Mouse (Mus musculus): ENCODE measurements around the gene Lactbl1.

The Lactbl1 gene

DNA sequence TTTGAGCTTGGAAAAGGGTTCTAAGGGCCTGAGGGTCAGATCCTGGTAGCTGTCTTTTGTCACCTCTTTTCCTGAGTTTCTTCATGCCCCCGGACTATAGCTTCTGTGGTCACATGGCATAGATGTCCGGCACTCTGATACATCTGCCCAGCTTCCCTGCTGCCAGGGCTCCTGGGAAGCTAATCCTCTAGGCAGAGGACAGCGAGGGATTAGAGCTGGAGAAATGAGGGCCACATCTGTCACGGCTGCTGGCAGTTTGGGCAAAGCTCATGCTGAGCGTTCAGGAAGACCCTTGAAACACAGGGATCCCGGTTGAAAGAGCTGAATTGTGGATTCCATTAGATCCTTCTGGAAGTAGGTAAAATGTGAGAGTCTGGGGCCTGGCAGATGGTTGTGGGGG, at the start of gene Lactbl1:
Lactbl1 (plus strand) TSS at position 234 of the 400 bp plus-strand sequence.
- no peak for DNase-seq

DNA sequence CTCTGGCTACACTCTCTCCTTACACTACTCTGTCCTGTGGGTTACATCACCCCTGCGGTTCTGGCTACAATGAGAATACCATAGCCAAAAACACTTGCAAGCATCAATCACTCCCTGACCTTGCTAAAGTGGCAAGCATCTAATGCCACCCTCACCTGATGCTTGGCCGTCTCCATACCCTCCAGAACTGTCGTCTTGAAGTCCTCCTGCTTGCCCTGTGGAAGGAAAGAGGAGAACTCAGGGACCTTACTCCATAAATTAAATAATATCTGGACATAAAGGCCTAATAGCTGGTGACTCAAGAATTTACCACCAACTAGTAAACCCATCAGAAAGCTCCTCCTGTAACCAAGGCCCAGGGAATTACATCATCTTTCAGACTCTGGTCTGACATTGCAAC, 40.5 kb upstream of the Lactbl1 start:
- DNase-seq, result no peak

DNA sequence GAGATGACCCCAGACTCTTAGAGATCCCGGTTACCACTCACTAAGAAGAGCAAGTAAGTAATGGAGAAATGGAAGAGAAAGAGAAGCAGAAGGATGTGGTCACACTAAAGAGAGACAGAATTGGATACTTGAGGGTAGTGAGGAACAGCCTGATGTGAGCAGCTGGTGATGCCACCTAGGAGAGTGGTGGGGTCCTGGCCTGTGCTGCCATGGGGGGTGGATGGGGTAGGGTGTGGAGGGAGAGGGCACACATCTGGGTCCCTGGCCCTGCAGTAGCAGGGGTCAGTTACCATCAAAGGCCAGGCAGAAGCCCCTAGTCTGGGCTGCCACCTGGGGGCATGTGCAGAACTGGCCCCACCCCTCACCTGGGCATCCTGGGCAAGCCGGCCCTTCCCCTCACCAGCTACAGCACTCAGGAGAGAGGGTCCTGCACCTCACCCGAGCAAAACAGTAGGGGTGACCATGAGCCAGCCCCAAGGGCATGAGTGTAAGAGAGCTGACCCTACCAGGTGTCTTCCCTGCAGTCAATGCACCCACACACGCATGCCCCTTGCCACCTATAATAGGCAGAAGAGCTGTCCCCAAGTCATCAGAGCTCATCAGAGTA, 35.1 kb upstream of the Lactbl1 start:
- DNase-seq, result no peak

DNA sequence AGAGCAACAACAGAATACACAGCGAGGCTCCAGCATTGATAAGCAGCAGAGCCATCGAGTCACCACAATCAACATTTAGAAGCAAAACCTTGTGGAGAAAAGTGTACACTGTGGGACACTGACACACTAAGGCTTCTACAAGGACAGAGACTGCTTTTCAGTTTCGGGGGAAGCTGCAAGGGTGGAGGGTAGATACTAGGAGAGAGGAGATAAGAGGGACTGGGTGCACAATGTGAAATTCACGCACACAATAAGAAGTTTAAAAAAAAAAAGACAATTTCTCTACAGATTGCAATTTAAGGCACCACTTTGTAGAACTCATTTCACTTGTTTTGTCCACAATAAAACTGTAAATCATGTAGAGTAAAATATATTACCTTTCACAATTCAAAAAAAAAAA, 34.4 kb upstream of the Lactbl1 start:
- no peak for DNase-seq

DNA sequence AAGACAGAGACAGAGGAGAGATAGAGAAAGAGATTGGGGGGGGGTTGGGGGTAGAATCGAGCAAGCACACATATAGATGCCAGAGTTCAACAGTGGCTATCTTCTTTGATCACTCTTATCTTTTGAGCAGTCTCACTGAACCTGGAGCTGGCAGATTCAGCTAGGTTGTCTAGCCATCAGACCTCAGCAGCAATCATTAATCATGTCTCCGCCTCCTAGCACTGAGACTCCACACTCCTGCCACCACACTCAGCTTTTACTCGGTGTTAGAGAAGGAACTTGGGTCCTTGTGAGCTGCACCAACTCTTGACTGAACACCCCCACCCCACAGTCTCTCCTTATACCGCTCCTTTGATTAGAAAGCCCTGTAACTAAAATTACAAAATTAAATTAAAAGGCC, 30.3 kb upstream of the Lactbl1 start:
- no peak for DNase-seq

DNA sequence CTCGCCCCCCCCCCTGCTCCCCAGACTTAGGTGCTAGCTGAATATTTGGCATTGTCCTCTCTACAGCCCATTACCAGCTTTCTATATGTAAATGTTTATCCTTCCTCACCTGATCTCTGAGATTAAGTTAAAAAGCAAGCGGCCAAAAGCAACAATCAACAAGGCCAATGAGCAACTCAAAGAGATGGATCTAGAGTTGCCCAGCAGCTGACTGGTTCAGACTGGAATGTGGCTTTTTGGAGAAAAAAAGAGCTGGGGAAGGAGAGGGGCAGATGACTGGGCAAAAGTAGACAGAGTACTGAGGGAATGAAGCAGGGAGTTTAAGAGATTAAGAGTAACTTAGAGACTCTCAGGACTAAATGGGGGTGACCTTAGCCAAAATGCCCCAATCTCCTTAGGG, 28.4 kb upstream of the Lactbl1 start:
- DNase-seq, result no peak

DNA sequence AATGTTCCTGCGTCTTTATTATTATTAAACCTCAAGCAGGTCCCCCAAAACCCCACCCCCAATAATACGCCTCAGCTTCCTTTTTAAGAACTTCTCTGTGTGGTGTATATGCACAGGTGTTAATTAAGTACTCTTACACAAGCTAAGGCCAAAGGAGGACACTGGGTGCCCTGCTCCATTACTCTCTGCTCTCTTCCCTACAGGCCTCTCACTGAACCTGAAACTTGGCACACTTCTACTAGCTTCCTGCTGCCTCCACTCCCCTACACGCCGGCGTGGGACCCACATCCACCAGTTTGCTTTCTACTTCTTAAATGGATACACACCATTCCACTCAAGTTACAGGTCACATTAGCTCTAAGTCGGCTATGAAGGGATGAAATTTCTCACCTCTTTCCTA, 27.2 kb upstream of the Lactbl1 start:
- peak; percentile 29 for DNase-seq

DNA sequence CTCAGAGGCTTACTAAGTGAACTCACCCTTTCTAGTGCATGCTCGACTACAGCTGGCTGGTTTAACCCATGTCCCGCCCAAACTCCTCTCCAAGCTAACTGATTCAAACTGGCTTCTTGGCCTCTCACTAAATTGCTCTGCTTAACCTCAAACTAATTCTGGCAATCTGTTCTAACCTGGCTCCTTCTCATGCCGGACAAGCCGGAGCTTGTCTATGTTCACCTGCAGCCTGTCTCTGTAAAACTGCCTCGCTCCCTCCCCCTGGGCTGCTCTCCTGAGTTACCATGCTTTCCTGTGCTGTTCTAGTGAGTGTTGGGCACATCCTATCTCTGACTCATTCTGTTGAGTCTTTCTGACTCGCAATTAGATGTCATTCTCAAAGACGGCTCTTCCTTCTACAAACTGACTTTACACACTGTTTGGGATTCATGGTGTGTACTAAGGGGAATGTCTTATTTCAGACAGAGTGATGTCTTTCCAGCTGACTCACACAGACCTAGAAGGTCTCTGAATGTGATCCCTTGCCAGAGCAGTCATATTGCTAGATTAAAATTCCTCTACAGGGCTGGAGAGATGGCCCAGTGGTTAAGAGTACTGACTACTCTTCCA, 24.0 kb upstream of the Lactbl1 start:
- DNase-seq, result no peak

DNA sequence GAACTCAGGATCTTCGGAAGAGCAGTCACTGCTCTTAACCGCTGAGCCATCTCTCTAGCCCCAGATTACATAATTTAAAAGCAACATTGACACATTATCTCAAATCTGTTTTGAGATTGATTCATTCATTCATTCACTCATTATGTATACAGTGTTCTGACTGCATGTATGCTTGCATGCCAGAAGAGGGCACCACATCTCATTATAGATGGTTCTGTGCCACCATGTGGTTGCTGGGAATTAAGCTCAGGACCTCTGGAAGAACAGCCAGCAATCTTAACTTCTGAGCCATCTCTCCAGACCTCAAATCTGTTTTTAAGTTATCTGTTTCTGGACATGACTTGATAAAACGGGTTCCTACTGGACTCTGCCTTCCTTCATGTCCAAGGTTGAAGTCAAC, 22.6 kb upstream of the Lactbl1 start:
- no peak for DNase-seq

DNA sequence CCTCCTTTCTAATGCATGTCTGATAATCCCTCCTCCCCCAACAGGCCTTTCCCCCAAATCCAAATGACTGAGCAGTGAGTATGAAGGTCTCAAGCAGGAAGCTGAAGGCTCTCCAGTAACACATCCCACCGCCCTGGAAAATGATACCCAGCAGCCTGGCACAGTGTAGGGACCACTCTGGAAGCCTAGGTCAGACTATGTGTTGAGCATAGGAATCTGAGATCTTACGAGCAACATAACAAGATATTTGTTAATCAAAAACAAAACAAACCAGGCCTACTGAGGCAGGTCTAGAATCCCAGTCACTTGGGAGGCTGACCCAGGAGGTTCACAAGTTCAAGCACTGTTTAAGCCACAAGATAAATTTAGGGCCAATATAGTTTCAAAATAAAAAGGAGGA, 21.9 kb upstream of the Lactbl1 start:
- DNase-seq, result no peak

DNA sequence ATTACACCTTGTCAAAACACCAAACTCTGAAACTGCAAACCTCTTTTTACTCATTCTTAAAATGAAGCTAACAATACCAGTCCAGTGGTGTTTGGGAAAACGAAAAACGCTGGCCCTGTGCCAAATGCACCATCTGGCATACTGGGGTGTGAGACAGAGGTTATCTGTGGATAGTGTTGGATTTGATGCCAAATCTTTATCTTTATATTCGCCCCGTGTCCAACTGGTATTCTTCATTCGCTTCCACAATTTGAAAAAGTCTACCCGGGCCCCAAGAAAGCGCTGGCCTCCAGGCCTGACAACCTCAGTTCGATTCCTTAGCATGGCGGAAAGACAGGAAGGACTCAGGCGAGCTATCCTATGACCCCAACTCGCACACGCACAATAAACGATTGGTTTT, 20.9 kb upstream of the Lactbl1 start:
- peak; percentile 66 for DNase-seq

DNA sequence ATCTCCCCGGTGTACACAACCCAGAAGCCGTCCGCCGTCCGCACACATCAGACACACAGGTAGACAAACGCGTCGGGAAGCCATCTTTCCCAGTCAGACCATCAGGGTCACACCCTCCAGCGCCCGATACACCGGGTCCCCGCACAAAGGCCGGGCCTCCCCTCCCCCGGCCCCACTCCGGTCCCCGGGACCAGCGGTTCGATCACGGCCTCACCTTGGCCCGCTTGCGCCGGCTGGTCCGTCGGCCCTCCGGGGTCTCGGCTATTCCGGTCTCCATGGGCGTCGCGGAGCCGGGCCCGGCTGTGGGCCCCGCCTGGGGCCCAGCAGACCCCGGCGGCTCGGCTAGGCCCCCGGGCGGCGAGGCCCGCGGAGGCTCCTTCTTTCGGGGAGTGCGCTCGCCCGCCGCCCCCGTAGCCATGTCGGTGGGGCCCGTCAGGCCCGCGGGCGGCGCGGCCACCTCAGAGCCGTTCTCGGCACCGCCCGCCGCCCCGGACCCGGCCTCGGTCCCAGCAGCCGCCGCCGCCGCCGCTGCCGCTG, 20.3 kb upstream of the Lactbl1 start:
- DNase-seq, result peak; percentile 58

DNA sequence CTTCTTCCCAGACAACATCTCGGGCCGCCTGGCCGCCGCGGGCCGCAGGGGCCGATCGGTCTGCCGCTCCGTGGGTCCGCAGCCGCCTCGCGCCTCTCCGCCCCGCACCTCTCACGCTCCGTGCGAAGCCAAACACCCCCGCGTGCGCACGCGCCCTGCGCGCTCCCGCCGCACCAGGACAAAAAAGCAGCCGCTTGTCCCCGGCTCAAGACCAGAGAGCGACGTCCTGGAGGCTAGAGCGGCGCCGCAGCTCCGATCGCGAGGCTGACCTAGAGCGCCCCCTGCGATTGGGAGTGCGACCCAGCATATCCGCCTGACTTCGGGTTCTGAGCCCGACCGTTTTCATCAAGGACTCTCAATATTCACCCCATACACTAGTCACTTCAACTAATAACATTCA, 19.9 kb upstream of the Lactbl1 start, which contains the start of gene Kdm1a:
Kdm1a (minus strand) TSS at position 156 of the 400 bp plus-strand sequence.
- DNase-seq, result peak; percentile 96

DNA sequence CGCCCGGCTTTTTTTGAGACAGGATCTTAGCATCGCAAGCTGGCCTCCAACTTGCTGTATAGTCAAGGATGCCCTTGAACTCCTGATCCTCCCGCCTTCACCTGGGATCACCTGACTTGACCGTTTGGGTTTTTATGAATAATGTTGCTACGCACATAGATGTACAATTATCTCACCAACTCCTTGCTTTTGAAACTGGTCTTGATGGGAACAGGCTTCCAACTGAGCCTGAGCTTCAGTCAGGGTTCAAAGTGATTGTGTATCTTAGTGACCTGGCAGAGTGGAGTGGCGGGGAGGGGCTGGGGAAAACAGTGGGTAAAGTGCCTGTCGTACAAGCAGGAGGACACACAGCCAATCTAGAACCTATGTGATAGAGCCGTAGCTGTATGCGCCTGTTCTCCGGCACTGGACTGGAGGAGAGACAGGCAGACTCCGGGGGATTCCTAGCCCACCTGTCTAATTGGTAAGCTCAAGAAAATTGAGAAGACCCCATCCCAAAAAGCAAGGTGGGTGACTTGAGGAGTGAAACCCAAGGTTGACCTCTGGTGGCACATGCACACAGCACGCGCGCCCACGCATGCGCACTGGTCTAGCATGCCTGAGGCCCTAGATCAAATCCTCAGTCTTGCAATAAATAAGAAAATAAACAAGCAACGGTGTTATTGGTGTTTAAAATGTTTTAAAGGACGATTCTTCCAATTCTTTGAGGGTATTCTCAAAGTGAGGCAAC, 16.5 kb upstream of the Lactbl1 start:
- no peak for DNase-seq

DNA sequence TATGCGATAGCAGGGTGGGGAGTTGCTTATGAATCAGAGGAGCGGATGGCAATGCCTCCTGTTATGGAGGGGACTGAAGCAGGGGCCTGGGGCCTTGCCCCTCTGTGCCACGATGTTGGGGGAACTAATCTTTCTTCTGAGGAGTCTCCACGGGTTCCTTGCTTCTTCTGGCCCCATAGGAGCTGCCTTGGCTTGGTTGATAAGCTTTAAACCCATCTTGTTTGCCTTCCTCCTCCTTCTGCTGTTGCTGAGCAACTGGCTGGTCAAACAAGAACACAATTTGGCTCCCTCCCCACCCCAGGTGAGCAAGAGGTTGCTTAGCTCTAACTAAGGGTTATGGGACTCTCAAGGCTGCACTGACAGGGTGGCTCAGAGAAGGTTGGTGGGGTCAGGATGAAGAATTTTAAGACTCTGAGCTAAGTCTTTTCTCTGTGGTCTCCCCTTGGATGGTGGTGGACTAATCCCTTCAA, 12.0 kb upstream of the Lactbl1 start, which contains the start of gene Tex46:
Tex46 (plus strand) TSS at position 51 of the 470 bp plus-strand sequence.
- DNase-seq, result no peak

DNA sequence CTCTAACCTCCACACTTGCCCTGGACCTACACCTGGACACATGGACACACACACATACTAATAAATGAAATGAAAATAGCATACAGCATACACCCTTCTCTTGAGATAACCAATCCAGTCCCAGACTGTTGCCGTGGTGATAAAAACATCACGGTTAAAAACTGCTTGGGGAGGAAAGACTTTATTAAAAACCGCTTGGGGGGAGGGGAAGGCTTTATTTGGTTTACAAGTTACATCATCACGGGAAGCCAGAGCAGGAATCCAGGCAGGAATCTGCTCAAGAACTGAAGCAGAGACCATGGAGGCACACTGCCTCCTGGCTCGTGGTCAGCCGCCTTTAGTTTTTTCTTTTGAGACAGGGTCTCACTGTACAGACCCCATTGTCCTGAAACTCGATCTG, 8.8 kb upstream of the Lactbl1 start:
- no peak for DNase-seq

DNA sequence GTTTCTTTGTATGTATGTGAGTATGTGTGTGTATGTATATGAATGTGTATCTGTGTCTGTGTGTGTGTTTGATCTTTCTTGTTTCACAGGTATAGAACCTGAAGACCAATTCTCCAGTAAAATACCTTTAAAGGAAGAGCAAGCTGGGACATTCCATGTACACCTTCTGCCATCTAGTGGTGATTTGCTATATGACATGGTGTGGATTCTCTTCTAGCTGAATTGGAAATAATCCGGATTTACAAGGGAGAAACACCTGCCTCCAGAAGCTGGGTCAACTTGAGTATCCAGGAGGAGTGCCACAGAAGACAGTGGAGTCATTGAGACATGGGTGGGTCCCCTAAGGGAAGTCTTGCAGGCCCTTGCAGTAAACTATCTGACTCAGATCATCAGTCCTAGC, 1.1 kb upstream of the Lactbl1 start:
- peak; percentile 66 for DNase-seq

DNA sequence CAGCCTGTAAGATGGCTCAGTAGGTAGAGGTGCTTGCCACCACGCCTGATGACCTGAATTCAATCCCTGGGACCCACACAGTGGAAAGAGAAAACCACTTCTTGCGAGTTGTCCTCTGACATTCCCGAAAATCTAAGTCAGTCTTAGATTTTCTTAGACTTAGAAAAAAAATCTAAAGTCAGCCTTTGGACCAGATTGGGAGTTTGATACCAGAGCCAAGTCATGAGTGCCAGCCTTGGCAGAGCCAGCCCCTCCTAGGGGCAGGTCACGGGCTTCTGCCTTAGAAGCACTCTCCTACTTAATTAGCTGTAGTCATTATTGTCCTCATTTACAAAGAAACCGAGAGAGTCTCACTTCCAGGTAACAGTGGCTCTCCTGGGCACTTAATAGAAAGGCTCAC, 465 bp upstream of the Lactbl1 start:
- no peak for DNase-seq

DNA sequence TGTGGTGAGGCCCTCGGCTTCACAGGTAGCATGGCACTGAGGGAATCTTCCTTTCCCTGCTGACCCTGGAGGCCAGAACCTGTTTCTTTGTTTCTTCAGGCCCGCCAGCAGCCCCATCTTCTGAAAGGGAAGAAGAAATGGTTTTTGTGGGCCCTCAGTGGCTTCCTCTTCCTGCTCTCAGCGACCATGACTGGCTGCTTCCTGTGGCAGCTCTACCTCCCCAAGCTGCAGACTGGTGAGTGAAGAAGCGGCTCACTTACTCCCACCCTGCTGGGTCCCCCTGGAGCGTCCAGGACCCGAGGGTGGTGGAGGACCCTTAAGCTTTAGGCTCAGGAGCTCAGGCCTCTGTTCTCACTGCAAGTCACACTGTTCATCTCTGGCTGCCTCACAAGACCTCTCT, 4.2 kb downstream of the Lactbl1 start:
- DNase-seq, result no peak

DNA sequence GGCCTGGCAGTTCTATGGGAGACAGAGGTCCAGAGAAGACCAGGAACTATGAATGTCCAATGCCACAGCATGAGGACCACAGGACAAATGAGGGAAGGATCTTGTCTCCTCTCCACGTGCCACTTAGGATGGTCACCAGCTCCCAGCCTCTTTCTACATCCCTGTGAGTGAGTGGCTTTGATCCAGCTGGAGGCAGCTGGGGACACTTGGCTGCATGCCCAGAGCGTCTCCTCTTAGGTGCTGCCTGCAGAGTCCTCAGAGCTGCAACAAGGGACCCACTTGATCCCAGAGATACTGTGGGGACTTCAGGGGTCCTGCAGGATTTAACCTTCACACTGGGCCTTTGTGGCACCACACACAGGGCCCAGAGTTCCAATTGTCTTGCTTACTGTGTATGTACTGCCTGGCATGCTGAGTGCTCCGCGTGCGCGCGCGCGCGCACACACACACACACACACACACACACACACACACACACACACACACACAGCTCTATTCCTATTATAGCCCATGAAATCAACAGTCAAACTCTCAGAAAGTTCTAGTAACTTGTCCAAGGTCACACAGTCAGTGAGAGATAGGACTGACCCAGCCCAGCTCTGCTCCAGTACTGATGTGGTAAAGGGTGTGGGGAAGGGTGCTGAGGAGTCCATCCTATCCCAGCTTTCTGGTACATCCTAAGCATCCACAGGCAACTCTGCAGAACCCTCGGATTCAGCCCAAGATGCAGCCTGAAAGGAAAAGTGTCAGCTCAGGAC, 9.0 kb downstream of the Lactbl1 start:
- DNase-seq, result peak; percentile 46

DNA sequence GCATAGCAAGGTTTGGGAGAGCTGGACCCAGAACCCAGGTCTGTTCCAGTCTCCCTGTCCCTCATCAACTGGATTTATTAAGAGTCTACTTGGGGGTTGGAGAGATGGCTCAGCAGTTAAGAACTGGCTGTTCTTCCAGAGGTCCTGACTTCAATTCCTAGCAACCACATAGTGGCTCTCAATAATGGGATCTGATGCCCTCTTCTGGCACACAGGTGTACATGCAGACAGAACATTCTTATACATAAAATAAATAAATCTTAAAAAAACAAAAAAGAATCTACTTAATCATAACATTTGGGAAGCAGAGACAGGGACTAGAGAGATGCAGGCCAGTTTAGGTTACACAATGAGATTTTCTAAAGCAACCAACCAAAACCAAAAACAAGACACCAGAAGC, 13.6 kb downstream of the Lactbl1 start:
- no peak for DNase-seq

DNA sequence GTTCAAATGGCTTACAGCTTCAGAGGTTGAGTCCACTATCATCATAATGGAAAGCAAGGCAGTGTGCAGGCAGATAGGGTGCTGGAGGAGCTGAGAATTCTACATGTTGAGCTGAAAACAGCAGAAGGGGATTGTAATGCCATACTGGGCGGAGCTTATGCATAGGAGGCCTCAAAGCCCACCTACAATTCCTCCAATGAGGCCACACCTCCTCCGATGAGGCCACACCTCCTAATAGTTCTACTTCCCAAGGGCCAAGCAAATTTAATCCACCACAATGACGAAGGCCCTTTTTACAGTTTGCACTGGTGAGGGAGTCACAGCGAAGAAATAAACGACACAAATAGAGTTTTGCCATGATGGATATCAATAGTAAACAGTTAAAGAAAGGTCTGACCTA, 14.1 kb downstream of the Lactbl1 start:
- no peak for DNase-seq

DNA sequence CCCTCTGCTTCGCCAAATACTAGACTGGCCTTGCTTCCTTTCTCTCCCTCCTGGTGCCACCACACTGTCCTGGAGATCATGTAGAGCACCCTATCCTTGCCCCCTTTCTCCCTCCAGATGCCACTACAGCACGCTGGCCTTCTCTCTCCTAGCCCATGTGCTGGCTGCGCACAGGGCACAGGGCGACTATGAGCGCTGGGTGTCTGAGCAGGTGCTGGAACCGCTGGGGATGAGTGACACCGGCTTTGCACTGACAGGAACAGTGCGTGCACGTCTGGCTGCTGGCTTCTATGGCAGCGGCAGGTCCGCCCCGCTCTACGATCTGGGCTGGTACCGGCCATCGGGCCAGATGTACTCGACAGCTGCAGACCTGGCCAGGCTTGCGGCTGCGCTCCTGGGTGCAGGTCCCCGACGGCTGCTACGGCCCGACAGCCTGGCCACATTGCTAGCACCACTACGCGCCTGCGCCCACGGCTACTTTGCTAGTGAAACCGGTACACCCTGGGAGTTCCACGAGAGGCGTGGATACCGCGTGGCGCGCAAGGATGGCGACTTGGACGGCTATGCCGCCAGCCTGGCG, 14.7 kb downstream of the Lactbl1 start:
- no peak for DNase-seq
